Mouse (Mus musculus): ENCODE measurements around the gene Atg13. TPM values are rescaled to one million over a fixed set of nuclear protein-coding genes. Genes with fewer than 3 reads are reported as not detected.
A peak's percentile ranks its signal among the peaks of the same experiment; 100 is the strongest.

The Atg13 gene
- total RNA-seq, 1 experiment = 18.7 TPM

- in situ Hi-C loops (cut with MboI; ENCODE audit: low sequenced_read_pairs in 2 of 2, unreplicated experiment in 2 of 2) = no loop called here
- no peak overlapping the region for H3K4me3 ChIP-seq (ENCODE audit: insufficient read depth in 1 of 2, low read depth in 1 of 2, low read length in 2 of 2, poor library complexity in 1 of 2, severe bottlenecking in 1 of 2)
- TF ChIP-seq ZC3H11A (IDR thresholded peaks at IDR 0.05; ENCODE audit: borderline replicate concordance, low read depth, low read length) (peak; percentile 61; the same call in 1 of the 2 replicates), ZNF384 (IDR thresholded peaks at IDR 0.05; ENCODE audit: low read depth, low read length) (0 out of 2 replicates have a peak, but pooled peaks have one; percentile 8), MAFK (IDR thresholded peaks at IDR 0.05; ENCODE audit: insufficient read depth, low read depth, low read length) (no peak), HCFC1 (IDR thresholded peaks at IDR 0.05; ENCODE audit: borderline replicate concordance, insufficient read depth, low read length) (no peak; the same call in 1 of the 2 replicates)
- H3K9me3 ChIP-seq (ENCODE audit: control insufficient read depth, insufficient read depth, low read depth, low read length) = no peaks in the 10 kb centered on the region
- H3K9ac ChIP-seq (ENCODE audit: insufficient read depth, low read depth, low read length, poor library complexity, severe bottlenecking) = no peak overlapping the region
- H3K36me3 ChIP-seq (ENCODE audit: control insufficient read depth, insufficient read depth, low read length, poor library complexity, severe bottlenecking) = peaks cover 30% of the 10 kb centered on the region
- no peak overlapping the region for H3K27ac ChIP-seq (ENCODE audit: insufficient read depth, low read depth, low read length, poor library complexity, severe bottlenecking)
- H3K4me1 ChIP-seq (ENCODE audit: control insufficient read depth in 2 of 2, insufficient read depth in 2 of 2, low read length in 2 of 2, poor library complexity in 1 of 2) = peaks cover 0 to 11% of the 10 kb centered on the region in 2 experiments; a peak in 2 of 4 replicates
- peak; percentile 84 for DNase-seq (ENCODE audit: low read depth, low spot score)
These were observed 63.6 kb downstream of the Atg13 start for GRCm38 (mm10) chr2:91646733-91647132.

- Histone ChIP-seq H3K36me3 (ENCODE audit: control insufficient read depth, insufficient read depth, low read length, poor library complexity, severe bottlenecking) (peaks cover 30% of the 10 kb centered on the region), H3K27ac (ENCODE audit: insufficient read depth, low read depth, low read length, poor library complexity, severe bottlenecking) (no peak overlapping the region), H3K4me3 (ENCODE audit: insufficient read depth in 1 of 2, low read depth in 1 of 2, low read length in 2 of 2, poor library complexity in 1 of 2, severe bottlenecking in 1 of 2) (peak overlapping the region in 1 of 2 experiments; percentile 19; a peak in 1 of 4 replicates), H3K4me1 (ENCODE audit: control insufficient read depth in 2 of 2, insufficient read depth in 2 of 2, low read length in 2 of 2, poor library complexity in 1 of 2) (peaks cover 0 to 11% of the 10 kb centered on the region in 2 experiments; a peak in 2 of 4 replicates), H3K9me3 (ENCODE audit: control insufficient read depth, insufficient read depth, low read depth, low read length) (no peaks in the 10 kb centered on the region), H3K9ac (ENCODE audit: insufficient read depth, low read depth, low read length, poor library complexity, severe bottlenecking) (no peak overlapping the region)
- no peak for DNase-seq (ENCODE audit: low read depth, low spot score)
- in situ Hi-C loops (cut with MboI; ENCODE audit: low sequenced_read_pairs in 2 of 2, unreplicated experiment in 2 of 2) = no loop called here
- no peak for TF ChIP-seq HCFC1 (IDR thresholded peaks at IDR 0.05; ENCODE audit: borderline replicate concordance, insufficient read depth, low read length)
These were observed 64.6 kb downstream of the Atg13 start for GRCm38 (mm10) chr2:91645811-91646210.

GRCm38 (mm10) chr2:91645354-91645753 is 65.0 kb downstream of the Atg13 start:
- no peaks in the 10 kb centered on the region for H3K9me3 ChIP-seq (ENCODE audit: control insufficient read depth, insufficient read depth, low read depth, low read length)
- H3K36me3 ChIP-seq (ENCODE audit: control insufficient read depth, insufficient read depth, low read length, poor library complexity, severe bottlenecking) = peaks cover 30% of the 10 kb centered on the region
- no peak overlapping the region for H3K9ac ChIP-seq (ENCODE audit: insufficient read depth, low read depth, low read length, poor library complexity, severe bottlenecking)
- in situ Hi-C loops (cut with MboI; ENCODE audit: low sequenced_read_pairs in 2 of 2, unreplicated experiment in 2 of 2) = no loop called here
- H3K4me1 ChIP-seq (ENCODE audit: control insufficient read depth in 2 of 2, insufficient read depth in 2 of 2, low read length in 2 of 2, poor library complexity in 1 of 2) = peaks cover 0 to 11% of the 10 kb centered on the region in 2 experiments; a peak in 2 of 4 replicates
- TF ChIP-seq ZNF384 (IDR thresholded peaks at IDR 0.05; ENCODE audit: low read depth, low read length) = no peak
- TF ChIP-seq HCFC1 (IDR thresholded peaks at IDR 0.05; ENCODE audit: borderline replicate concordance, insufficient read depth, low read length) = no peak
- no peak for TF ChIP-seq CHD2 (IDR thresholded peaks at IDR 0.05; ENCODE audit: low read depth, low read length)
- TF ChIP-seq MAFK (IDR thresholded peaks at IDR 0.05; ENCODE audit: insufficient read depth, low read depth, low read length) = no peak
- TF ChIP-seq ZC3H11A (IDR thresholded peaks at IDR 0.05; ENCODE audit: borderline replicate concordance, low read depth, low read length) = no peak
- H3K4me3 ChIP-seq (ENCODE audit: insufficient read depth in 1 of 2, low read depth in 1 of 2, low read length in 2 of 2, poor library complexity in 1 of 2, severe bottlenecking in 1 of 2) = peak overlapping the region; percentile 8 to 19; a peak in 1 of 4 replicates
- DNase-seq (ENCODE audit: low read depth, low spot score) = no peak
- H3K27ac ChIP-seq (ENCODE audit: insufficient read depth, low read depth, low read length, poor library complexity, severe bottlenecking) = no peak overlapping the region

- Histone ChIP-seq H3K4me1 (ENCODE audit: control insufficient read depth in 2 of 2, insufficient read depth in 2 of 2, low read length in 2 of 2, poor library complexity in 1 of 2) (peaks cover 0 to 12% of the 10 kb centered on the region in 2 experiments; a peak in 2 of 4 replicates), H3K9ac (ENCODE audit: insufficient read depth, low read depth, low read length, poor library complexity, severe bottlenecking) (no peak overlapping the region), H3K36me3 (ENCODE audit: control insufficient read depth, insufficient read depth, low read length, poor library complexity, severe bottlenecking) (peaks cover 30% of the 10 kb centered on the region), H3K4me3 (ENCODE audit: insufficient read depth in 1 of 2, low read depth in 1 of 2, low read length in 2 of 2, poor library complexity in 1 of 2, severe bottlenecking in 1 of 2) (no peak overlapping the region), H3K27ac (ENCODE audit: insufficient read depth, low read depth, low read length, poor library complexity, severe bottlenecking) (no peak overlapping the region), H3K9me3 (ENCODE audit: control insufficient read depth, insufficient read depth, low read depth, low read length) (no peaks in the 10 kb centered on the region)
- DNase-seq (ENCODE audit: low read depth, low spot score) = no peak
- TF ChIP-seq HCFC1 (IDR thresholded peaks at IDR 0.05; ENCODE audit: borderline replicate concordance, insufficient read depth, low read length) (no peak), MAFK (IDR thresholded peaks at IDR 0.05; ENCODE audit: insufficient read depth, low read depth, low read length) (no peak), ZC3H11A (IDR thresholded peaks at IDR 0.05; ENCODE audit: borderline replicate concordance, low read depth, low read length) (no peak), ZNF384 (IDR thresholded peaks at IDR 0.05; ENCODE audit: low read depth, low read length) (no peak), CHD2 (IDR thresholded peaks at IDR 0.05; ENCODE audit: low read depth, low read length) (no peak)
- in situ Hi-C loops (cut with MboI; ENCODE audit: low sequenced_read_pairs in 2 of 2, unreplicated experiment in 2 of 2) = no loop called here
These were observed 66.4 kb downstream of the Atg13 start for GRCm38 (mm10) chr2:91644021-91644420.
